Mouse (Mus musculus): ENCODE measurements around the gene Pisd.
"Not testable (repeated sequence)": the region's sequence is repeated elsewhere in the genome, so short reads cannot be mapped to it uniquely, and the experiment has no call there.

The Pisd gene

DNA sequence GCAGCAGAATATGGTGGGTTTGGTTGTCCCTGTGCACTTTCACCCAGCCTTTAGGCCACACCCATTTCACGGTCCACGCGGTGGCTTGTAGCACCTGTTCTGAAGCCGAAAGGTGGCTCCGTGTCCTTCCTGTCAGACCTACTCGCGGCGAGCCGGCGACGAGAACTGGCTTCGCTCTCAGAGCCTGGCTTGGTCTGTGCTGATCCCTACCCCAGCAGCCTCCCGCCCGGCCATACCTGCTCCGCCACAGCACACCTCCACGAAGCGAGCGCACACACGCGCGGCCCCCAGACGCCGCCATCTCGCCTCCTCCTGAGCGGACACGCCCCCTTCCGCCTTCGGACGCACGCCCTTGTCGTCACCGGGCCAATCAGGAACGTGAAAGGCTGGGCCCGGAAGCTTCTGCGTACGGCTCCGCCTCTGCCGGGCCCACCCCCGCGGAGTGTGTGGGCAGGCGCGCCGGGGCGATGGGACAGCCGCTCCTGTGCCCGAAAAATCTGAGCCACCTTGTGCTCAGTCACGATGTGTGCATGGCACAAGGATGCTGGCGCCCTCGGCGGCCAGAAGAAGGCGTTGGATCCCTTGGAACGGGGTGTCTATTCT, at the start of gene Pisd:
Pisd (minus strand) TSS at position 334 of the 603 bp plus-strand sequence.
- DNase-seq (ENCODE audit: low read depth, low spot score), result peak; percentile 93

- DNase-seq (ENCODE audit: low read depth, low spot score), result no peak
Observed at GRCm38 (mm10) chr5:32834497-32834896, 49.1 kb upstream of the Pisd start.

- DNase-seq (ENCODE audit: low read depth, low spot score), result no peak
Observed at GRCm38 (mm10) chr5:32830054-32830453, 44.6 kb upstream of the Pisd start.

GRCm38 (mm10) chr5:32828766-32829165, 43.3 kb upstream of the Pisd start:
- DNase-seq (ENCODE audit: low read depth, low spot score), result not testable (repeated sequence)

DNA sequence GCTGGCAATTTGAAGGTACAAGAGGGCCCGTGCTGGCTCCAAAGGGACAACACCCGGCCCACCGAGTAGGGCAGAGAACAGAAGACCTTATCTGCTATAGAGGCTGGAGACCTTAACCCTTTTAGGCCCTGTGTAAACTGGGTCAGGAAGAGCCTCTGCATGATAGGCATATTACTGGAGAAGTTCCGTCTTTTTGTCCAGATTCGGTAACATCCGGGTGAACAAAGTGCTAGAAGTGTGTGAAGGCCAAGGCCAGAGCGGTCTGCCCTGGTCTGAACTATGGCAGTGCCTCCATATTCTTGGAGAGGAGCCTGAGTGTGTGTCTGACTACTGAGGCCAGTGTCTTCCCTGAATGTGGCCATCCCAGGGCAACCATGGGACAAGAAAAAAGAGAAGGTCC, 41.6 kb upstream of the Pisd start, which contains the start of gene Gm20671:
Gm20671 (minus strand) TSS at position 101 of the 400 bp plus-strand sequence.
- DNase-seq (ENCODE audit: low read depth, low spot score), result no peak

GRCm38 (mm10) chr5:32820471-32820870, 35.0 kb upstream of the Pisd start:
- DNase-seq (ENCODE audit: low read depth, low spot score), result no peak

DNA sequence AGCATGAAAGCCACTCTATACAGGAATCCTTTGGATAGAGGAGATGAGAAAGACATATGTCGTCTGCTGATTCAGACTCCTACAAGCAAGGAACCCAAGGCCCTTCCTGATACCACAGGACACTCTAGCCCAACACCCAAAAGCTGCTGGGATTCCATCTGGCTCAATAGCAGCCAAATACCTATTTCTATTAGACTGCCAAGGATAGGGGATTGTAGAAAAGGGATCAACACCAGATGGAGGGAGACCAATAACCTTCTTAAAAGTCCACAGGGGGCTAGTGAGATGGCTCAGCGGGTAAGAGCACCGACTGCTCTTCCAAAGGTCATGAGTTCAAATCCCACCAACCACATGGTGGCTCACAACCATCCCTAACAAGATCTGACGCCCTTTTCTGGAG, 29.9 kb upstream of the Pisd start:
- no peak for DNase-seq (ENCODE audit: low read depth, low spot score)

GRCm38 (mm10) chr5:32786454-32786853, 1.0 kb upstream of the Pisd start:
- not testable (repeated sequence) for DNase-seq (ENCODE audit: low read depth, low spot score)

- peak; percentile 14 for DNase-seq (ENCODE audit: low read depth, low spot score)
Observed at GRCm38 (mm10) chr5:32784726-32785125, 720 bp downstream of the Pisd start.

- no peak for DNase-seq (ENCODE audit: low read depth, low spot score)
Observed at GRCm38 (mm10) chr5:32781596-32781995, 3.9 kb downstream of the Pisd start.

GRCm38 (mm10) chr5:32778168-32778567, 7.3 kb downstream of the Pisd start:
- no peak for DNase-seq (ENCODE audit: low read depth, low spot score)

- DNase-seq (ENCODE audit: low read depth, low spot score), result no peak
Observed at GRCm38 (mm10) chr5:32772361-32772760, 13.1 kb downstream of the Pisd start.

GRCm38 (mm10) chr5:32767636-32768373, 17.6 kb downstream of the Pisd start:
- DNase-seq (ENCODE audit: low read depth, low spot score), result no peak

GRCm38 (mm10) chr5:32767004-32767403, 18.4 kb downstream of the Pisd start:
- DNase-seq (ENCODE audit: low read depth, low spot score), result no peak

GRCm38 (mm10) chr5:32761566-32762140, 23.8 kb downstream of the Pisd start:
- no peak for DNase-seq (ENCODE audit: low read depth, low spot score)

DNA sequence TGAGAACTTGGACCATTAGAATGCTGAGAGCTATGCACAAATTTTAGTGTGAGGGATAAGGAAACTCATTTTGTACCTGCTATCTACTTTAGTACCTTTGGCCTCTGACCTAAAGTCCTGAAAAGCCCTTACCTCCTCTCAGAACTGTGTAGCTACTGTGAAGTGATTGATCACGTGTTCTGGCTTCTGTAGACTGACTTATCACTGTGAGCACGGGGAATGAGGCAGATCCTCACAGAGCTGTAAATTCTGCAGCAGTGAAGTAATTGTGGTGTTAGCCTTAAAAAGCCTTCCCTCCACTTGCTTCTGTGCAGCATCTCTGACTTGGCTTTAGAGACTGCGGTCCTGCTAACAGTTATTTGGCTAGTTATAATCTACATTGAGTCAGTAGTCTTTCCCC, 24.7 kb downstream of the Pisd start:
- no peak for DNase-seq (ENCODE audit: low read depth, low spot score)

GRCm38 (mm10) chr5:32760352-32760751, 25.1 kb downstream of the Pisd start:
- not testable (repeated sequence) for DNase-seq (ENCODE audit: low read depth, low spot score)

DNA sequence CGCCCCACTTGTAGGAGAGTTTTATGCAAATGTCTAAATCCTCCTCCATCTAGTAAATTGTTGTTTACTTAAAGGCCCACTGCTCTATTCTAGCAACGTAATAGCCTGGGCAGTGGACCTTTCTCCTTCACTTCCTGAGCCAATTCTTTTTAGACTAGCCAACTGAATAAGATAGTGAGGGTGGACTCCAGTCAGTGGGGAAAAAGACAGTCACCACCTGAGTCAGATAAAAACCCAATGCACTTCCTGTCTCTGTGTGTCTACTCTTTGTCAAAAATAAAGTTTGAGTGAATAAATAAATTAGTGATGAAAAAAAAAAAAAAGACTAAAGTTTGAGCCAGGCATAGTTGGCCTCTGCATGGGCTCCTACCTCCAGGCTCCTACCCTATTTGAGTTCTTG, 25.8 kb downstream of the Pisd start:
- DNase-seq (ENCODE audit: low read depth, low spot score), result no peak

DNA sequence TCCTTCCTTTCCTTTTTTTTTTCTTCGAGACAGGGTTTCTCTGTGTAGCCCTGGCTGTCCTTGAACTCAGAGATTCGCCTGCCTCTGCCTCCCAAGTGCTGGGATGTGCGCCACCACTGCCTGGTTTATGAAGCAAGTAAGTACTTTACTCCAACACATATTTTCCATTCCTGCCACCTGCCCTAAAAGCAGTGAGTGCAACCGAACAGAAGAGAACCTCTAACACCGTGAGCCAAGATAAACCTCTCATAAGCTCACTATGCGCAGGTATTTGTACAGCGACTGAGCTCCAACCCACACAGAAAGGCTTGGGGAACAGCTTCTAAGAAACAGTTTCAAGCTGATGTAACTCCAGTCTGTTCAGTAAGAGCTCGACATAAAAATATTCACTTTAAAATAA, 29.3 kb downstream of the Pisd start:
- no peak for DNase-seq (ENCODE audit: low read depth, low spot score)

DNA sequence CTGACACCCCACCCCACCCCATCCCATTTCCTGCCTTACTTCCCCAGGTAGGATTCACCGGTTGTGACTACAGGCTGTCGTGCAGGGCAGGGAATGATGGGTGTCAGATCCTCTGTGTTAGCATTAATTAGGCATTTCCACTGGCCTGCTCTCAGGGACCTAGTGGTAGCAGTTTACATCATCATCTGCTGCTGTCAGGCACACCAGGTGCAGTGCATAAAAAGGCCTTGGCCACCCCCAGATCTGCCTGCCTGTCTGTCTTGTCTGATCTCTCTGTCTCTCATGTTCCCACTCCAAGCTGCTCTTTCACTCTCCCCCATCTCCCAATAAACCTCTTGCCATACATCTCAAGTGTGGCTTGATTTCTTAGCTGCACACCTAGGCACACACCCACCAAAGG, 33.7 kb downstream of the Pisd start:
- peak; percentile 11 for DNase-seq (ENCODE audit: low read depth, low spot score)

DNA sequence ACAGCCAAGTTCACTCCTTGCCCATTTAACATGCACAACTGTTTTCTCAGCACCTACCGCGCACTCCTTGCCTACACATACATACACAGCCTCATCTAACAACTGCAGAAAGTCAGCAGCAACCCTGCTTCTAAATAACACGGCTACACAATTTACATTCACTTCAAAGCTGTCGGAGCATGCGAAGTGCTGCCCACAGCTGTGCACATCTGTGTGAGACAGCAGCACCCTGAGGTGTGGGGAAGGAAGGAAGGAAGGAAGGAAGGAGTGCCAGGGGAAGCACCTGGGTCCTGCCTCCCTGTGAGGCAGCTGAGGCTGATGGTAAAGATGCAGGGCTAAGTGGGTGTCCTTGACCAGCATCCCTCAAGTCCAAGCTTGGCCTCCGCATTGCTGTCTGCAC, 36.5 kb downstream of the Pisd start:
- no peak for DNase-seq (ENCODE audit: low read depth, low spot score)

DNA sequence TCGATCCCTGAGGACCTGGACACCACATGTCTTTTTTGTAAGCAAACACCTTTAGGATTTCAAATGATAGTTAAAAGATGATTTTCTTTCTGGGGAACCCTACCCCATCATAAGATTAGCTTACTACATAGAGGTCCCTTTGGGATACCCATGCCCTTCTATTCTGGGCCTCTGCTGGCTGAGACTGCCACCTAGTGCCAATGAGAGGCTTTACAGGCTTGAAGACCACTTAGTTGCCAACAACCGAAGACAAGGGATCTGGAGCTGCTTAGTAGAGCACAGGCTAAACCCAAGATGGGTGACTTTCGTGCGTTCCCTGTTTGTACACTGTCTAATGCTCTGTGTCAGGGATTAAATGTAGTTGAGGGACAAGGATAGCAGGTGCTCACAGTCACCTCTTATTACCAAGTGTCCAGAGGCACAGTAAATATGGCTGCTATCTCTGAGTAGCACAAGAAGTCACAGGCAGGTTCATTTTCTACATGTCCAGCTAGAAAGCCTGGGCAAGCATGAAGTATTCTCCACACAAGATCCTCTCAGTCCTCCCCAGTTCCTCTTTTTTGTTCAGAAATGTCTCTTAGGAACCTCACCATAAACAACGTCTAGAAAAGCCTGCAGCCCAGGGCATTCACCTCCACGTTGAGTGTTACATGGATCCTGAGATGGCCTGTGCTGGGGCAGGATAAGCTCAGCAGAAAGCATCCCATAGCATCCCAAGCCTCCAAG, 37.6 kb downstream of the Pisd start:
- peak; percentile 59 for DNase-seq (ENCODE audit: low read depth, low spot score)

All from ES-CJ7 (cell line).